Mouse (Mus musculus): Measurements from ENCODE around the gene Mfsd10.

GRCm38 (mm10) chr5:34608226-34608625 lies 28.8 kb downstream of the Mfsd10 start:
- no peak for TF ChIP-seq CTCF (IDR thresholded peaks at IDR 0.05; ENCODE audit: control insufficient read depth, insufficient read depth, low read length)
- no peak for TF ChIP-seq POLR2A (IDR thresholded peaks at IDR 0.05; ENCODE audit: borderline replicate concordance, control insufficient read depth, low read depth, low read length)

All from bone marrow, adult 2 months (tissue).